Mouse (Mus musculus) testis, adult 2 months (tissue): ENCODE measurements around the gene Grm1.

Experiments used
- CTCF ChIP-seq: fragments of 200-500 bp; IDR thresholded peaks from 2 replicates; pipeline ENCODE4 v1.5.1; 2012; ENCODE audit warnings: low read depth, mild to moderate bottlenecking, inconsistent platforms, low read length, moderate library complexity; ENCODE audit not compliant: control insufficient read depth, insufficient read depth, insufficient replicate concordance
- POLR2A ChIP-seq: fragments of 200-500 bp; IDR thresholded peaks from 2 replicates; pipeline ENCODE4 v1.6.1; 2012; ENCODE audit warnings: low read depth, mild to moderate bottlenecking, inconsistent platforms, low read length, moderate library complexity; ENCODE audit not compliant: control insufficient read depth

DNA sequence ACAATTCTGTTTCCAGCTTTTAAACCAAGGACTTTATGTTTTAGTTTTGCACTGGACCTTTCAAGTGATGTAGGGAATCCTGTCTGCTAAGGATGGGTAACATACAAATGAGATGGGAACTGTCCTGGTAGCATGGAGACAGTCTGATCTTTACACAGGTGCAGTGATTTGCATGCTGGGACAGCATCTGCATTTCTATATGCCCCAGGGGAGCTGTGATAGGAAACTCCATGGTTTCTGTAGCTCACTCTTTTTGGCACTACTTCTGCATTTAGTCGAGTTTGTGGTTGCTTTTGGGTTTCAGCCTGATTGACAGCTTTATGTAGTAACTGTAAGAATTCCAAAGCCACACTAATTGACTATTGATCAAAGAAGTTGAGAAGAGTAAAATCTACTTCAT, 381.3 kb downstream of the Grm1 start:
- TF ChIP-seq CTCF (no peak), POLR2A (no peak)
